Mouse (Mus musculus): ENCODE measurements around the gene Gpr132.

GRCm38 (mm10) chr12:112847880-112848279 is 20.1 kb downstream of the Gpr132 start:
- no peak for TF ChIP-seq POLR2A (IDR thresholded peaks at IDR 0.05; ENCODE audit: insufficient read length, low read depth)
- TF ChIP-seq MAX (IDR thresholded peaks at IDR 0.05; ENCODE audit: low read depth), result no peak
- TF ChIP-seq USF1 (IDR thresholded peaks at IDR 0.05; ENCODE audit: low read depth), result no peak
- no peak for TF ChIP-seq TCF3 (IDR thresholded peaks at IDR 0.05; ENCODE audit: insufficient read length, low read depth)
- no peak for TF ChIP-seq TCF12 (IDR thresholded peaks at IDR 0.05; ENCODE audit: insufficient read depth, poor library complexity, severe bottlenecking)
- TF ChIP-seq REST (IDR thresholded peaks at IDR 0.05; ENCODE audit: insufficient read depth, insufficient read length), result no peak
- TF ChIP-seq POLR2AphosphoS2 (IDR thresholded peaks at IDR 0.05; ENCODE audit: insufficient read length, low read depth), result no peak
- no peak for TF ChIP-seq SRF (IDR thresholded peaks at IDR 0.05; ENCODE audit: control insufficient read depth, insufficient read length, low read depth)
- TF ChIP-seq MYOG (IDR thresholded peaks at IDR 0.05; ENCODE audit: control insufficient read depth in 1 of 3, insufficient read depth in 1 of 3, insufficient read length in 2 of 3, low read depth in 2 of 3), result no peak
- TF ChIP-seq E2F4 (IDR thresholded peaks at IDR 0.05; ENCODE audit: insufficient read depth), result no peak
- TF ChIP-seq CEBPB (IDR thresholded peaks at IDR 0.05; ENCODE audit: insufficient read depth, poor library complexity, severe bottlenecking), result no peak
- no peak for TF ChIP-seq MYOD1 (IDR thresholded peaks at IDR 0.05; ENCODE audit: control insufficient read depth in 1 of 3, insufficient read length in 2 of 3, low read depth in 2 of 3)

Data from myocyte (in vitro differentiated cells).